Mouse (Mus musculus) gonadal fat pad, adult 2 months (tissue): ENCODE measurements around the gene Ripk1. TPM values are rescaled to one million over a fixed set of nuclear protein-coding genes. Genes with fewer than 3 reads are reported as not detected.
"Not testable (repeated sequence)": the region's sequence is repeated elsewhere in the genome, so short reads cannot be mapped to it uniquely, and the experiment has no call there.

ENCODE experiments used
- DNase-seq: peaks from one replicate; pipeline ENCODE4 v3.0.0-alpha.2; 2012; ENCODE audit warnings: low read depth
- polyA plus RNA-seq: library from polyadenylated mRNA; depleted of rRNA; stranded (reverse); fragments of >200 nt; gene quantifications from 2 replicates; pipeline ENCODE4 v1.2.3, GENCODE M21; 2012

Ripk1 gene
- polyA plus RNA-seq, 1 experiment, result 8.2 TPM

DNA sequence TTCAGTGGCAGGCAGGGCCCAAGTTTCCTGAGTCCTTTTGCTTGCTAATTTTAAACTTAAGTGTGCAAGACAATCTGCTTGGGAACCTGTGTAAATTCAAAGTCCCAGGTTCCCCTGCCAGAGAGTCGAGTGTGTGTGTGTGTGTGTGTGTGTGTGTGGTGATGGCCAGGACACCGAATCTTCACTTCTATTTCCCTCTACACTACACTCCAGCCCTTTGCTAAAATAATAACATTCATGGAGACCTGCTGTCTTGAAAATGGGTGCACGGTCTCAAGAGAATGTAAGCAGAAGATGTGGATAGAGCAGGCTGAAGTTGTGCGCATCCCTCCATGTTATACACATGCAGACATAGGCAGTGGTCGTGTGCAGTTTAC, 35.9 kb downstream of the Ripk1 start:
- no peak for DNase-seq

DNA sequence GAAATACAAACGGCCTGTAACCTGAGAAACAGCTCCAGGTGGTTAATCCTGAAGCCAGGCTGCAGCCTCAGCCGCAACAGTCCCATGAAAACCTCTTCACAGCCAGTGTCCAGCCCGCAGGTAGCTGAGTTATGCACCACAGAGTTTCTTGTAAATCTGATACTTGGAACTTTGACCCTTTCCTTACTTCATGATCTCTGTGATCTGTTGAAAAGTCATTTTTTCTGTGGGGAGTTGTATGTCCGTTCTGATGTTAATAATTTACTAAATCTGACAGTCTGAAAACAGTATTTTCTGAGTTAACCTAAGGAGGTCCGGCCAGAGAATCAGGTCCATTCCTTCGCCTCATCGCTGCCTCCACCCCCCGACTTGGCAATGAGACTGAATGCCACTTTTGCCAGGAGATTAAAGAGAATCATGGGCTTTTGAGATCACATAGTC, 36.8 kb downstream of the Ripk1 start:
- DNase-seq, result no peak

DNA sequence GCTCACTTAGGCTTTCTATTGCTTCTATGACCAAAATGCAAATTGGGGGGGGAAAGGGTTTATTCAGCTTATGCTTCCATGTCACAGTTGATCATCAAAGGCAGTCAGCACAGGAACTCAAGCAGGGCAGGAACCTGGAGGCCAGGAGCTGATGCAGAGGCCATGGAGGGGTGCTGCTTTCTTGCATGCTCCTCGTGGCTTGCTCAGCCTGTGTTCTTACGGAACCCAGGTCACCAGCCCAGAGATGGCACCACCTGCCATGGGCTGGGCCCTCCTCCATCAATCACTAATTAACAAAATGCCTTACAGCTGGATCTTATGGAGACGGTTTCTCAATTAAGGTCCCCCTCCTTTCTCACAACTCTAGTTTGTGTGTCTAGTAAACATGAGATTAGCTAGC, 37.9 kb downstream of the Ripk1 start:
- DNase-seq, result no peak

DNA sequence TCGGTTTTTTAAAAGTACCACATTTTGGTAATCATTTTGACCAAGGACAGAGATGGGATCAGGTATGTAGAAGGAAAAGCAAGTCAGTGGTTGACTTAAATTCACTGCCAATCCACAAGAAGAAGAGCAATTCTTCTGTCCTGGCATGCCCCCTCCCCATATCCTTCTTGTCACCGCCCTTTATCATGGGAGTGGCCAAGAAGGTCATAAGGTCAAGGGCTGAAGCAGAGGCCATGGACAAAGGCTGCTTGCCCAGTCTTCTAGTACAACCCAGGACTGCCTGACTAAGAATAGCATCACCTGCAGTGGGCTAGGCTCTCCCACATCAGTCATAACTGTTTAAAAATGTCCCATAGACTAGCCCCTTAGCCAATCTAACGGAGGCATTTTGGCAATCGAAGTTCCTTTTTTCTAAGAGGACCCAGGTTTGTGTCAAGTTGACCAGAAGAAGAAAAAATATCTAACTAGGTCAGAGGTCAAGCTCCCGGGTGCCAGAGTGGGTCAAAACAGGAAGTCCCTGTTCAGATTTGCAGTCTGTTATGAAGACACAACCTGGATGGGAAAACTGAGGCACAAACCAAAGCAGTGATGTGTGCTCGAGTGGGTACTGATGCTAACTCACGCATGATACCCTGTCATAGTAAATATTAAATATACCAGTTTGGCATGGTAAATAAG, 41.7 kb downstream of the Ripk1 start:
- DNase-seq, result no peak

DNA sequence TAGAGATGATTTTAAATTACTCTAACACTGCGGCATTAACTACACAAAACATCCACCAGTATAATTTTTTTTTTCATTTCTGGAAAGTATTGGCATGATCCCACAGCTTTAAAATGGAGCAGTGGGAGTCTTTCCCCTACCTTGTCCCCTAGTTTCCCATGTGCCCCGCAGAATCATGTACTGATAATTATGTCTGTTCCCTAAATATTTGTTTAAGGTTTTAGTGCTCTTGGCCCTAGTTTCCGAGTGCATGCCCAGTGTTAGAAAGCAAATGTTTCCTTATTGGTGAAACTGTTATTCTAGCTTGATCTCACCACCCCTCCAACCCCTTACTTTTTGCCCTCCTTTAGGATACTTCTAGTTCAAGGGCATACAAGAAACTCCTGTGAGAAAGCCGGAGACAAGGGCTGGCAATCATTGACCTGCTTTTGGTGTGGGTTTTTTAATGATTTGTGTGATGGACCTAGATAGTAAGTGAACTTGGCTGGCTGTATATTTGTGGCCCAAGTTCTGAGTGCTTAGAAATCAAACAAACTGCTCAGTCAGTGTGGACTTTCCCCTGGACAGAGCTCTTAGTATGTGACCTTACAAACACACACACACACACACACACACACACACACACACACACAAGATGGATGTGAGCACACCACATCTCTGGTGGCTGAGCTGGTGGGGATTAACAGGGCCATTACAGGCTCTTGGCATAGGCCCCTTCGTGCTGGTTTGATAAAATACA, 43.5 kb downstream of the Ripk1 start:
- DNase-seq, result no peak

DNA sequence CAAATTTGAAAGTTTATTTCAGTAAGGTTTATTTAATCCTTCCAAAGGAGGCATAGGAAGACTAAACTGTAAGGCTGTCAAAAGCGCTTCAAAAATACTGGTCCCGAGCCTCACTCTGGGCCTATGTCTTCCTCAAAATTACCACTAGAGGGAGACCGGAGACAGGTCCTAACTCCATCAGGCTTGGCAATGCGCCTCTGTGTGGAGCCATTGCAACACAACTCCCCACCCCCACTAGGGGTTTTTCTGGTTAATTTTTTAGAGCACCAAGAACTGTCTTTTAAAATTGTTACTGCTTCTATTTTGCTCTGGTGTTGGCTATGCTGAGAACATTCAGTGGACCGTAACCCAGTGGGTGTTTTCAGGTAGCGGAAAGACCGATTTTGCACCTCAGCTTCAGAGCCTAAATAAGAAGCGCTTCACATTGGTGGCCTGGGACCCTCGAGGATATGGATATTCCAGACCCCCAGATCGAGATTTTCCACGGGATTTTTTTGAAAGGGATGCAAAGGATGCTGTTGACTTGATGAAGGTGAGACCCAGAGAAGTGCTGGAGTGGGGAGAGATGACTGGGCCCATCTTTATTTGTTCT, 44.4 kb downstream of the Ripk1 start:
- no peak for DNase-seq

DNA sequence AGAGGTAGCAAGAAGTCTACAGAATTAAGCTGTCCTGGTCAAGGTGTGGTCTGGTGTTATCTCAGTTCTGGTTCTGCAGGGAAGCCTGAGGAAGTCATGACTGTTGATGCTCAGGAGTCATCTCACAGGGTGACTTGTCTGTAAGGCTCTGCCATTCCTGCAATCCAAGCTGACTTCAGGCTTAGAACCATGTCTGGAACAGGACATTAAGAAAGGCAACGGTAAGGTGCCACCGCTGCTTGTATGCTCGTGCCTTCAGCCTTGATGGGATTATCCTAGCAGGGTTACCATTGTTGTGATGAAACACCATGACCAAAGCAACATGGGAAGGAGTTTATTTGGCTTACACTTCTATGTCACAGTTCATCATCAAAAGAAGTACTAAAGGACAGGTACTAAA, 45.4 kb downstream of the Ripk1 start:
- DNase-seq, result no peak

DNA sequence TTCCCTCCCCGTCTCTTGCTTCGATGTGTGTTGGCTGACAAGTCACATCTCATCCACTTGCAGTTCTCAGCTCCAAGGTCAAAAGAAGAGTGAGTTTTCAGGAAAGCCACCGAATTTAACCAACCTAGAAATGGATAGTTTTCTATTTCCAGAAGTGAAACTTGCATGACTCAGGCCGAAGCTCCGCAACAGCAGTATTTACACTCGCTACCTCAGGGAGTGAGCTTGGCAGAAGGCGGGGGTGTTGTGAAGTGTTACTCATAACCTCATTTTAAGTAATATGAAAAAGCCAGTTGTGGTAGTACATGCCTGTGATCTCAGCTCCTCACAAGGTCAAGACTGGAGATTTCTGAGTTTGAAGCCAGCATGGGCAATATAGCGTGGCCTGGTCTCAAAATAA, 48.3 kb downstream of the Ripk1 start:
- no peak for DNase-seq

DNA sequence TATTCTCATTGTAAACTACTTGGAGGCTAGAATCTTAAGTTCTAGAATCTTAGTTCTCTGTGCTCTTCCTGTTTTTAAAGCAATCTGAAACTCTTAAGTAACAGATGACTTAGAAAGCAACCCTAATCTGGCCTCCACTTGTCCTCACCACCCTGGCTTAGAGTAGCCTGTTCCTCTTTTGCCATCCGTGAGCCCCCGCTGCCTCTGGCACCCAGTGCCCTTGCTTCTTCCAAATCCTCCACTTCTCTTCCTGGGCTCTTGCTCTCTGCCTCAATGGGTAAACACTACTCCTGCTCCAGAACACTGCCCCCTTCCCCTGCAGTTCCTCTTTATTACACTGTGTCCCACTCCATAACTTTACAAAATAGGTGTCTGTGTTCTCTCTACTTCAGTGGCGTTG, 49.5 kb downstream of the Ripk1 start:
- no peak for DNase-seq

DNA sequence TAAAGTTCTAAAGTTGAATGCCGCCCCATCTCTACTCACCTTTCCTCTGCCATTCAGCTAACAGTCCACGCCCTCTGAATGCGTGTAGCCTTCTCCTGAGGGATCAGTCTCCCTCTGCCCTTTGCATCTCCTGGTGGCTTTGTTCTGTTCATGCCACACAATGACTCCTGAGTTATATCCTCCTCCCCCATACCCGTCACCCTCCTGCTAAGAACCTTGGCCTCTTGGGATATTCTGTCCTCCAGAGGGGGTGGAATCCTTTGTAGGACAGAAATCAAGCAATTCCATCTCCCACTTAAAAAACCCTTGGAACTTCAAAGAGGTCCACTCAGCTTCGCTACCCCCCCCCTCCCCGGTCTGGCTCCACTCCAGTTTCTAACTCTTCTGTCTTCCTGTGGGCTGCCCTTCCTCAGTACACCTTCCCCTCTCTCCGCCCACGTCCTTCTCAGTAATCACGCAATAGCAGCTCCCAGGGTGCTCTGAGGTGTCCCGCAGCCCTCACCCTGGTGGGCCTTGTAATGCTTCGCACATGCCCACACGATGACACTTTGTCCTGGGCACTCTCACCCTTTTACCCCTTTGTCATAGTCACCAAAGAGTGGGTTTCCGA, 51.6 kb downstream of the Ripk1 start:
- DNase-seq, result no peak

DNA sequence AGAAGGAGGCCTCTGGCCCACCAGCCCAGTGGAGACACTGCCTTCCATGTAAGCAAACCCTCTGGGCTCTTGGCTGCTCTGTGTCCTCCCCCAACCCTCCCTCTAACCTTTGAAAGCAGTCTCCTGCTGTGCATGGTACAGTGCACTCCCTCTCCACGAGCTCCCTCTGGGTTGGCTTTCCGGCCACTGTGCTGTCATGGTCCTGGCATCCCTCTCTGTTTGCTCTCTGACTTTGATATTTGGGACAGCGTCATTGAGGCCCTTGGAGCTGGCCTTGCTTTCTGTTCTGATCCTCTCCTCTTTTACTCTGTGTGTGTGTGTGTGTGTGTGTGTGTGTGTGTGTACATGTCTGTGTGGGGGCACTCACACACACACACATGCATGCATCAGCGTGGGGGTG, 52.2 kb downstream of the Ripk1 start:
- no peak for DNase-seq

DNA sequence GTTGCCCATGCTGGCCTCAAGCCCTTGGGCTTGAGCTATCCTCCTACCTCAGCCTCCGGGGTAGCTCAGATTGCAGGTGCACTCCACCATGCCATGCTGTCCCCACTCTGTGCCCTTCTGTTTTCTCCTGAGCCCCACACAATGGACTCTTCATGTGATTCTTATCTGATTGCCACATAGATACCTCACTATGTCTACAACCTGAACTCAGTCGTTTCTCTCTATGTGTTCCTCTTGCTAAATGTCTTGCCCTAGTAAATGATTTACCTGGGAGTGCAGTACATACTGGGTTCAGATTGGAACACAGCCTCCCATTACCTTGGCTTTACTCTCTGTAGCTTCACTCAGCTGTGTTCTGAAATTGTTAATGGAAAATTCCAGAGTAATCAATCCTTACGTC, 52.8 kb downstream of the Ripk1 start:
- DNase-seq, result no peak

DNA sequence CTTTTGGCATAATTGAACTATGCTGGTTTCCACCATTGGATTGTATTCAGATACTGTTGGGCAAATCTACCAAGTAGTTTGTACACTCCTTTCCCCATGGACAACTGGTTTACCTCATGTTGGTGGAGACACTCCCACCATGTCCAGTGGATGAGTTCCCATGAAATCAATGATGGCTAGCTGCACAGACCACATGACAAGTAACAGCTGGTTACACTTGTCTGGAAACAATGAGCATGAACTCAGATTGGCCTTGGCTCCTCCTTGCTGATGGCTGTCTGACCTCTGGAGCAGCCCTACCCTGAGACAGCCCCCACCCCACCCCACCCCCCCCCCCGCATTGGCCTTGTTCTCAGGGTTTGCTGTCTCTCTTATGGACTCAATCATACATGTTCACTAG, 55.1 kb downstream of the Ripk1 start:
- no peak for DNase-seq

DNA sequence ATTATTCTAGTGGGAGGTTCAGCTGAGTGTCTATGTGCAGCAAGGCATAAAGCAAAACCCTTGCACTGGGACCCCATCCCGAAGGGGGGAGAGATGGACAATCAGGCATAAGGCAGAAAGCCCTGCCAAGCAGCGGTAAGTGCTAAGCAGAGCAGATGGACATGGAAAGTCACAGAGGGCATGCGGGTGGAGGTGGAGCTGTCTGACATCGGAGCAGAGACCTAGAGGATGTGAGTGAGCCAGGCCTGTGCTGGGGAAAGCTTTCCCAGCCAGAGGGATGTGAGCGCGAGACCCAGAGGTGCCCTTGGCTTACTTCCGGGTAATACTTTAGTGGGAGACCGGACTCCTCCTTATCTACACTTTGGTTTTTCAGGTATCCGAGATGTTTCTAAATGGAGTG, 57.9 kb downstream of the Ripk1 start:
- DNase-seq, result no peak

DNA sequence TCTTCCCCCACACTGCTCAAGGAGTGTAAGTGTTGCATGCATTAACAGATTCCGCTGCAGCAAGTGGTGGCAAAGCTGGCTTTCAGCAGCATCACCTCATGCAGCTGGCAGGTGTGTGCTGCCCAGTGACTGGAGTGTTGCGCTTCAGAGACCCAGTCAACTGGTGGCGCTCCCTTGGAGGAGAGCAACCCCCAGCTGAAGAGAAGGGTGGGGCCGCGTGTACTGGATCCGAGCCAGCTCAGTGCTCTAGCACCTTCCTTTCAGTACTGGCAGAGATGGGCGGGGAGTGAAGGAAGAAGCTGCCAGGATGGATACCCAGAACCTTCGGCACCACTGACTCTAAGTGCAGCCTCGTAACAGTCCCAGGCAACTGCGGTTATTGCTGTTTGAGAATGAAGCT, 60.3 kb downstream of the Ripk1 start:
- DNase-seq, result no peak

DNA sequence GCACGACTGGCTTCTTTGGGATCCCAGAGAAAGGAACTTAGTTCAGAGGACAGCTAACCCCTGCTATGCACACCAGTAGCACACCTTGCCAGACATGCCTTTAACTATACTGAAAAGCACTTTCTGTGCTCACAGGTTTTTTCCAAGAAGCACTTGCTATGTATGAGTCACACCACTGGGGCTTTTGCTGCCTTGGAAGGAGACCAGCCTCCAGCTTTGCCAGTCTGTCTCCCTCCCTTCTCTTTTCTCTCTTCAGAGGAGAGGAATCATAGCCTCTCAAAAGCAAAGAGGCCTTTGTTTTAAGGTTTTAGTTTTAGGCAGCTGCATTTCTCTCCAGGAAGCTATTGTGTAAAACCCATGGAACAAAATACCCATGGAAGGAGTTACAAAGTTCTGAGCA, 64.2 kb downstream of the Ripk1 start:
- DNase-seq, result no peak

DNA sequence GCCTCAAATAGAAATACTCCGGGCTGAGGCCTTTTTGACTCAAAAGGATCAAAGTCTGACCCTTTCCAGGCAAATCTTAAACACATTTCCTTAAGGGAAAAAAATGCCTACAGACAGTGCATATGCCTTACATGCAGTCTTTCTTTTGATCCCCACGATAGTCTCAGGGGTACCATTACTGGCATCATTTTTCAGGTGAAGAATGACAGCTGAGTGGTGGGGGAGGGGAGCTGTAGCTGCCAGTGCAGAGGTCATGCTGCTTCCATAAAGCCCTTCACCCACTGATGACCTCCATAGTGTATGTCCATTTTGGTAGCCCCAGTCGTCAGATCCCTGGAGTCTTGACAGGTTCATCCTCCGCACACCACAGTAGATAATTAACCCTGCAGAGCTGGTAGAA, 68.1 kb downstream of the Ripk1 start:
- DNase-seq, result no peak

DNA sequence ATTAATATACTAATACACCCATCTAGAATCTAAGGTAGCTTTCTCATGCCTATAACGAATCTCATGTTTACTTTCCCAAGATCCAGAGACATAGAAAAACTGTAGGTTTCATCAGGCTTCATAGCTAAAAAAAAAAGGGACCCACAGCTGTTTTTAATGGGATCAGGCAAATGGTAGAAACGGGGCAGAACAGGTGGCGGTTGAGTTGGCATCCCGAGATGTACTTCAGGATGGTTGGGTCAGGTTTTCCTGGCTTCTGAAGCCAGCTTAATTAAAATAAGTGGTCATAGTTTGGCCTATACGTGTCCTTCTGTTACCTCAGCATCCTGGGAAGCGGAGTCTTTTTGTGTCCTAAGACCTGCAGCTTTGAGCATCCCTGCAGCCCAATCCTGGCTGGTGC, 69.7 kb downstream of the Ripk1 start:
- DNase-seq, result no peak

DNA sequence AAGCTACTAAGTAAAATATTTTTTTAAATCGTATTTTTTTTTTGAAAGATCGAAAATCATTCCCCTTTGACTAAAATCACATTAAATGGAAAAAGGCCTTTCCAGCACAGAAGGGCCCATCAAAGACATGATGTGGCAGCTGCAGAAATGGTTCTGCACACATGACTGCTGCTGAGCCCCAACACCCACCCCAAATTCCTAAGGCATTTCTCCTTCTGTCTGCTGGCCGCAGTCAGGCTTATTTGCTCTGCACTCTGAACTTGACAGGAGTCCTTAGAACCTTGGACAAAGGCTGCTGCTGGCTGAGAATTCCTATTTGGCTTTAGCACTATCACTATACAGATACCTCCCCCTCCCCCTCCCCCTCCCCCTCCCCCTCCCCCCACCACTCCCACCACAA, 70.7 kb downstream of the Ripk1 start:
- DNase-seq, result no peak

DNA sequence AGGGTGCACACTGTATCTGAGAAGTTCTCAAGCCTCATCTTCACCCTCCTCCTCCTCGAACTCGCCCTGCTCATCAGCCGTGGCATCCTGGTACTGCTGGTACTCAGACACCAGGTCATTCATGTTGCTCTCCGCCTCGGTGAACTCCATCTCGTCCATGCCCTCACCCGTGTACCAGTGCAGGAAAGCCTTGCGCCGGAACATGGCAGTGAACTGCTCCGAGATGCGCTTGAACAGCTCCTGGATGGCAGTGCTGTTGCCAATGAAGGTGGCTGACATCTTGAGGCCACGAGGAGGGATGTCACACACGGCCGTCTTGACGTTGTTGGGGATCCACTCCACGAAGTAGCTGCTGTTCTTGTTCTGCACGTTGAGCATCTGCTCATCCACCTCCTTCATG, 72.3 kb downstream of the Ripk1 start:
- not testable (repeated sequence) for DNase-seq

DNA sequence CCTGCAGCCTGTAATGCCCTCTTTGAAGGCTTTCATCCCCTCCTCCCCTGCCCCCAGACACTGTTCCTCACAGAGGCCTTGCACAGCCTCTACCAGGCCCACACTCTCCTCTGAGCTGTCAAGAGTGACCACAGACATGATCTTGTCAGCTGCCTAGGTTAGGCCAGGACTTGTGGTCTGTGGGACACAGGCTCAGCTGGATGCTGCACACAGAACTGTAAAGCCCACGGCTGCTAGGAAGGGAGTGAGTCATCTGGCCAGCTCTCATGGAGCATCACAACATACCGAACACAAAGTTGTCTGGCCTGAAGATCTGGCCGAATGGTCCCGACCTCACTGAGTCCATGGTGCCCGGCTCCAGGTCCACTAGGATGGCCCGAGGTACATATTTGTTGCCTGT, 73.7 kb downstream of the Ripk1 start:
- not testable (repeated sequence) for DNase-seq

DNA sequence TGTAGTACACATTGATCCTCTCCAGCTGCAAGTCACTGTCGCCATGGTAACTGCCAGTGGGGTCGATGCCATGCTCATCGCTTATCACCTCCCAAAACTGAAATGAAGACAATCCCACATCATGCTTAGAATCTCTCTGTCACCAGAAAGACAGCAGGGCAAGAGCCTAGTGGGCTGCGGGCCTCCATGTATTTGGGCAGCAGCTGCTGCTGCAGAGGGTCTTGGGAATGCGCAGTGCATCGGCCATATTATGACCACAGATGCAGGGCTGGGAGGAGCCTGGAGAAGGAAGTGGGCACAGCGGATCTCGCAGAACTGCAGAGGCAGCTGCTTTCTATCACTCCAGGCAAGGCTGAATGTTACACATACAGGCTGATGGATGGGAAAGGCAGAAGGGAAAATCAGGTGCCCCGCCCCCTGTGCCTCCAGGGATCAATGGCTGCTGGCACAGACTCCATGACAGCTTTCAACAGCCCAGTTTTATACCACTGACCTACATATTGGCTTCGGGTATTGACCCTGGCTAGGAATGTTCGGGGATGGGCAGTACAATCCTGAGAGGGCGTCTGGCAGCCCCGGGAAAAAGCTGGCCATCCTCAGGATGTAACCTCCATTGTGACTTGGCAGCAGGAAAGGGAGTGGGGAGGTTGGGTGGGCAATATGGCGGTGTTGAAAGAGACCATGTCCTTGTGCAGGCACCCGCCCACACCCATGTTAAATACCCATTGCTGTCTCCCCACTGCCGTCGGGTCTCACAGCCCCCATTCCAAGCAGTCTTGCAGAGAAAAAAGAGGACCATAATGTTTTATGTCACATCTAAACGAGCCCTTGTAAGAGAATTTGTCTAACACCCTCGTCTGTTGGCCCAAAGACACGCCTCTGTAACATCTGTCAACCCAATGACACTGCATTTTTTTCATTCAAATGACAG, 74.7 kb downstream of the Ripk1 start:
- no peak for DNase-seq
